Mouse (Mus musculus): Measurements from ENCODE around the gene Dock2. TPM values are rescaled to one million over a fixed set of nuclear protein-coding genes. Genes with fewer than 3 reads are reported as not detected.
A peak's percentile ranks its signal among the peaks of the same experiment; 100 is the strongest.
"Not testable (repeated sequence)": the region's sequence is repeated elsewhere in the genome, so short reads cannot be mapped to it uniquely, and the experiment has no call there.

The Dock2 gene
- 1 to 10 TPM; 3.4 to 4.4 TPM for total RNA-seq (2021)
- long read RNA-seq, experiment 1, partial matches to known transcripts: 1 of 1 reads
- long read RNA-seq, experiment 1, other reads (novel, unspliced or antisense): 0 of 1 reads
- long read RNA-seq, experiment 2, partial matches to known transcripts: 0 of 3 reads
- long read RNA-seq, experiment 2, other reads (novel, unspliced or antisense): 3 of 3 reads

DNA sequence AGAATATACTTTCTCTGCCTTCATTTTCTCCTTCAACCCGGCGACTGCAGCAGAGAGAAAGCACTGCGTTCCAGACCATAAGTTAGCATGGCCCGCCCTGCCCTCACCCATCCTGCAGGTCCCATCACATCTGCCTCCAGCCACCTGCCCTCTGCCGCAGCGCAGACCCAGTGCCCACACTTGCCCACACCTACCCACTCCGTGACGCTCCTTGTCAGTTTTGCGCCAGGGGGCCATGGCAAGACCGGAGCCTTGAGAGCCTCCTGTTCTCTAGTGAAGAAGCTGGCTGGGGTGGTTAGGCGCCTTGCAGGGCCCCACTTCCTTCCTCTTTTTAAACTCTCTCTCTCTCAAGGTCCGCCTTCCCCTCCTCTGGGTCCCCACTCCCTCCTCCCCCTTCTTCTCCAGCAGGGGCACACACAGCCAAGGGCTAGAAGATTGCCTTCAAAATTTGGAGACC lies at the start of gene Dock2:
Gene Dock2, minus strand, starts transcription at position 306 of the 457 bp plus-strand sequence.
- DNase-seq (ENCODE audit: low spot score in 2 of 2): no peak

- DNase-seq (ENCODE audit: low spot score in 2 of 2): no peak
Observed at GRCm38 (mm10) chr11:34832678-34833077, 49.0 kb upstream of the Dock2 start.

DNA sequence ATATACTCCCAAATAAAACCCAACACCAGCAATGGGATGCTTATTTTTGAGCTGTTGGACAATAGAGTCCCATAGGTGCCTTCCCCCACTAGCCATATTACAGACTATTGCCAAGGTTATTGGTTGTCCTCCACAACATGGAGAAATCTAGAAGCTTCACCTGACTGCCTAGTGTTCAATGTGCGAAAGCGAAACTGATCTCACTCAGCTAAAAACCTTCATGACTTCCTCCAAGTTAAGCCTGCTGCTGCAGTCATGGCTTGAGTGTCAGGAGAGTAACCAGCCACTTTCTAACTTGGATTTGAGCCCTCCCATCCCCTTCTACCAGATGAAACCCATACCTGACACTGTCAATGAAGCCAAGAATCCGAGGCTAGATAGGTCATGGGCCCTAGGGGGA lies 44.1 kb upstream of the Dock2 start:
- no peak for DNase-seq (ENCODE audit: low spot score in 2 of 2)

DNA sequence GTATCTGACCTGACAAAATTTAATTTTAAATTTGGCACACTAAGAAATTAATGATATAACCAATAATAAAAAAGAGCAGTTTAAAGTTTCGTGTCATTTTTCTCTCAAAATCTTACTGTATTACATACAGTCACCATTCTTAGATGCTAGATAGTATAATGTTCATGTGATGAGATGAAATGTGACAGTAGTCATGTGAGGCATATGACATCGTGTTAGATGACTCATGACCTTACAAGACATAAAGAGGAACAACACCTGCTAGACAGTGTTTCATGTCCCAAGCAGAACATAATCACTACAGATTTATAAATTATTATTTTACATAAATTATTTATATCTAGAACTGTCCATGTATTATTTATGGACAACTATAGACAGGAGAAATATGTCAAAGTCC lies 43.2 kb upstream of the Dock2 start:
- no peak for DNase-seq (ENCODE audit: low spot score in 2 of 2)

DNA sequence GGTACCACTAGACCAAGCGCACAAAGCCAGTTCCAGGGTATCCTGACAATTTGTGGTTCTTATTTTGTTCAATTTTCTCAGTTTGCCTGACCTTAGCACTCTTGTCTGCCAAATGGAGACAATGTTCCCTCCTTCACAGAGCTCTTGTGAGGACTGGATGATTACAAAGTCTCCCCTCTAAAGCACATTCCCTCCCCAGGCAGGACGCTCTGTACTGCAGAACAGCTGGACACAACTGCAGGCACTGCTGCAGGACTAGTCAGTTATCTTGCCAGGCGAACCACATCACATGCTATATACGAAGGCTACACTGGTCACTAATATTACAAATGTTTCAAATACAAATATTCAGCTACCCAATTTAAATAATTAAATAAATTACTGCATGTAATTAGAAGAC lies 41.1 kb upstream of the Dock2 start:
- DNase-seq (ENCODE audit: low spot score in 2 of 2): no peak

DNA sequence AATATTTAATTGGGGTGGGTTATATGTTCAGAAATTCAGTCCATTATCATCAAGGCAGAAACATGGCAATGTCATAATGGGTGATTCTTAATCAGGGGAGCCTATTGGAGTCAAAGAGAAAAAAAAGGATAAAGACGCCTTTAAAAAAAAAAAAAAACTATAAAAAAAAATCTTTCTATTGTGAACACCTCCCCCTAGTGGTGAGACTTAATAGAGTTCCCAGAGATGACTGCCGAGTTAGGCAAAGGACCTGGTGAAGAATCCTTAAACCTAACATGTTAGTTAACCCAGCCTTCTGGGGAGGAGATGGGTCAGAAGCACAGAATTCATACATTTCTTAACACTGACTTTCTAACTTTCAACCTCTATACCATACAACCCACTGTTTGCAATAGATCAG lies 31.1 kb upstream of the Dock2 start:
- no peak for DNase-seq (ENCODE audit: low spot score in 2 of 2)

DNA sequence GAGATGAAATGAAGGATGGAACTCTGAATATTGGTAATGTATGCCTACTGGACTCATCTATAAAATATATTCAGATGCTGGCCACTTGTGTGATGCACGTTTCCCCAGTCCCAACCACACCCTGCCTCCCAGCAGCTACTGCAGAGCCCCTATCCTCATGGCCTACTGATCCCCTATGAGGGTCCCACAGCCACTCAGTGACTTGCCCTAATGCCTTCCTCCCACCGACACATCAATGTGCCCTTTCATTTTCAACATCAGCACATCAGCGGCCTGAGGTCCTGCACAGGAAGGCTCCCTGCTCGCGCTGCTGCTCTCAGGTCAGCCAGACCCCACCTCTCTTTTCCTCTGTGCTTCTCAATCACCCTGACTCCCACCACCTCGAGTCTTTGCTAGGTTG lies 30.6 kb upstream of the Dock2 start:
- DNase-seq (ENCODE audit: low spot score in 2 of 2): no peak

GRCm38 (mm10) chr11:34805026-34805425 lies 21.3 kb upstream of the Dock2 start:
- not testable (repeated sequence) for DNase-seq (ENCODE audit: low spot score in 2 of 2)

GRCm38 (mm10) chr11:34798066-34798465 lies 14.4 kb upstream of the Dock2 start:
- DNase-seq (ENCODE audit: low spot score in 2 of 2): not testable (repeated sequence)

DNA sequence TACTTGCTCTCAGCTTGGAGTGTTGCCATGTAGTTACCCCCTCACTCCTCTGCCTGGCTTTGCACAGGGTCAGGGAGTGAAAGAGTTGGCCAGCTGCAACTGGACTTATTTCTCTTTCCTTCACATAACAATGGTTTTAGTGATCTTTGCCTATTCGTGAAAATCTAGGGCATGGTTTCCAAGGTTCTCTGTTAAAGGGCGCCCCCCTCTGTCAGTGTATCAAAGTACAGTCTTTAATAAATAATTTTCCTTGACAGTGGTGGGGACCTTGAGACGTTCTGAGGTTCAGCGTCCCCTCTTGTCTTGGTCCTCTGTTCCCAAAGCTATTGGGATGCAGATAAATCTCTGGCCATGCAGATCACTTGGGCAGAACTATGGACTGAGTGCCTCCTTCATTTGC lies 12.4 kb upstream of the Dock2 start:
- no peak for DNase-seq (ENCODE audit: low spot score in 2 of 2)

GRCm38 (mm10) chr11:34791872-34792271 lies 8.2 kb upstream of the Dock2 start:
- no peak for DNase-seq (ENCODE audit: low spot score in 2 of 2)

DNA sequence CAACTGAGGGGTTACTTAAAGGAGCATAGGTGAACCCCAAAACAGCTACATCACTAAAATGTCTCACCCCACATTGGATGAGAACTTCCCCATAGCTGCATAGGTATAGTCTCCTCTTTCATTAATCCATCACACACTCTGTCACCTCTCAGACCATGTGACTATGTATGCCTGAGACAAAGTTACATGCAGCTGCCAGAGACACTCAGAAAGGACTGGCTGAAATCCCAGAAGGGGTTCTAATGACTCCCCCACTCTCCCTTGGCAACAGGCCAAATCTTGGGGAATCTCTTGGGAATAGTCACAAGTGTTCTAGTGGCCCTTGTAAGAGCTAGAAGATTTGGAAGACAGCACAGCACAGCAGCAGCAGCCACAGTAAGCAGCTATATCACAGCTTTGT lies 1.2 kb upstream of the Dock2 start:
- DNase-seq (ENCODE audit: low spot score in 2 of 2): no peak

GRCm38 (mm10) chr11:34782516-34783430 lies 919 bp downstream of the Dock2 start:
- no peak for DNase-seq (ENCODE audit: low spot score in 2 of 2)

DNA sequence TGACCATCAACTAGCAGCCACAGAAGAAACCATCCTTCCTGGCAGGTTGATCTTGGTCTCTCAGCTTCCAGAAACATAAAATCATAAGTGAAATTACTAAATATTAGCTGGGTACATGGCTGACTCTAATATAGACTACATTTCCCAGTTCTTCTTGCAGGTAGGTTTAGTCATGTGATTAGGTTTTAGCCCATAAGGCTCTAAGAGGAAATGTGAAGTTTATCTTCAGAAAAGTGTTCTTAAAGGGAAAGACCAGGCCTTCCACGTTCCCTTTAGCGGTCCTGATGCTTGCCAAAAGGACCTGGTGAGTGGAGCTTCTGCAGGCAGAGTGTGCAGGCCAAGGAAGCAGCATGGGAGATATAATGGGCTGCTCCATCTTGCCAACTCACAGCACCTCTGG lies 2.9 kb downstream of the Dock2 start:
- DNase-seq (ENCODE audit: low spot score in 2 of 2): no peak

- DNase-seq (ENCODE audit: low spot score in 2 of 2): no peak
Observed at GRCm38 (mm10) chr11:34779966-34780365, 3.7 kb downstream of the Dock2 start.

GRCm38 (mm10) chr11:34778351-34778750 lies 5.3 kb downstream of the Dock2 start:
- DNase-seq (ENCODE audit: low spot score in 2 of 2): no peak

GRCm38 (mm10) chr11:34777529-34777928 lies 6.2 kb downstream of the Dock2 start:
- DNase-seq (ENCODE audit: low spot score in 2 of 2): no peak

GRCm38 (mm10) chr11:34776054-34776453 lies 7.6 kb downstream of the Dock2 start:
- no peak for DNase-seq (ENCODE audit: low spot score in 2 of 2)

DNA sequence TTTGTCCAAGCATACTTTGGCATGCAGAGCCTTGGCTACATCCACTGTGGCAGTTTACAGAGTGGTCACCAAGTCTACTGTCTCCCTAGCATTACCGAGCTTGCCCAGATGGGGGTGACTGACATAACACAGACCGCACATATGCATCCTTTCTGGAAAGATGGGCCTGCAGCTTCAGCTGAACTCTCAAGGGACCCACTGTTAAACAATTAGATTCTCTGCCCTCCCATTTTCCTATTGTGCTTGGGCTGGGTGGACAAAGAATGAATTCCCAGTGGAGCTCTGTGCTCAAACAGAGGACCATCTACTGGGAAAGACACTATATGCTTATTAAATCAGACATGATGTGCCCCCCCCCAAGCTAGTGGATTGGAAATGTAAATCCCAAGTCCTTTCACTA lies 9.1 kb downstream of the Dock2 start:
- no peak for DNase-seq (ENCODE audit: low spot score in 2 of 2)

DNA sequence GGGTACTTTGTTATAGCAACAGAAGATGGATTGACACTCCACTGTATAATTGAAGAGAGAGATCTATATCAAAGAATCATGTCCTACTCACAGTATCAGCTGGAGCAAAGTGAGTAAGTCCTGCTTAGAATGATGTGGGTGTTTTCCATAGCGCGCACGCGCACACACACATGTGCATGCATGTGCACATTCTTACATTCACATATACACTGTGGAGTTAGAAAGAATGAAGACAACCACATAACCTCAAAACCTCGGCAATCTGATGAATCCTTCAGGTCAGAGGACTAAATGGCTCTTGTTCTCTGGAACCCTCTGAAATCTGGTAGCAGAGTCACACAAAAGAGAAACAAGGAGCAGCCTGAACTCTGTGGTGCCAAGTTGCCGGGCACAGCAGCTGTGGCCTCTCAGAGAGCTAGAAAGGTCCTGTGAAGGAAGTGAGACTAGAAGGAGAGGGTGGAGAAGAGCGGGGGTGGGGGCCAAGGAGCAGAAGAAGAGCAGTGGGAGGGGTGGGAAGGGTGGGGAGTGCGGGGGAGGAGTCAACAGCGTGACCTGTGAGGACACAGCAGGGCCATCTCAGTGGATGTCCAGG lies 10.3 kb downstream of the Dock2 start:
- no peak for DNase-seq (ENCODE audit: low spot score in 2 of 2)

- DNase-seq (ENCODE audit: low spot score in 2 of 2): peak; percentile 39 to 58
Observed at GRCm38 (mm10) chr11:34771221-34771986, 12.3 kb downstream of the Dock2 start.

Data from adrenal gland, postnatal 4 days (tissue).